In the genomic region with DNA sequence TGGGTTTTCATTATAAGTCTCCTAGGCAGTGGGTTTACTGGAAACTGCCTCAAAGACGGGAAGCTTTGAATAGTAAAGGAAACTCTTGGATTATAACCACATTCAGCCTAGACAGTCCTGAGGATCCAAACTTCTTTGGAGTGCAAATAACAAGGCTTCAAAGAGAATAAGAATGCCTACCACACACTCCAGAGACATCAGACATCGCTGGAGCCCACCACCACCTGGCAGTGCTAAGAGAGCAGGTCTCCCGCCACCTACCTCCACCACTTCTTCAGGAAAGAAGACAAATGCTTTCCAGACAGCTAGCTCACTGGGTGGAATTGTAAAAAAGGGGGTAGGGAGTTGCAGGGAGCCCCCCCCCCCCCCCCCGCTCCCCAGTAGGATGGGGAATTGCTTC, we compare ENCODE assay signal across 27 mouse cellular contexts.
A peak's percentile ranks its signal among the peaks of the same experiment; 100 is the strongest.
DNase-seq lines count a peak whose midpoint lies in the region; ATAC-seq and TF ChIP-seq lines count a peak whose summit lies in the region.
"Had no signal": no experiment of that assay in that cellular context is flagged by ENCODE, and none has a peak within 500 bp of the region (broad histone marks: within the 10 kb centered on the region; RNA-seq: fewer than 3 reads in every experiment).

No protein-coding gene starts in this region.

- no peaks in the 10 kb centered on the region for H3K36me3 ChIP-seq in heart, embryonic 11.5 days (ENCODE audit: control insufficient read depth, insufficient read depth, low read length)
- no peaks in the 10 kb centered on the region for H3K36me3 ChIP-seq in heart, adult 2 months (ENCODE audit: control insufficient read depth, insufficient read depth, low read length)
- H3K36me3 ChIP-seq in midbrain, embryonic 13.5 days, result no peaks in the 10 kb centered on the region
- H3K36me3 ChIP-seq in midbrain, embryonic 11.5 days (ENCODE audit: control insufficient read depth, insufficient read depth, low read length), result no peaks in the 10 kb centered on the region
- no peaks in the 10 kb centered on the region for H3K36me3 ChIP-seq in limb, embryonic 12.5 days
- no peaks in the 10 kb centered on the region for H3K36me3 ChIP-seq in hindbrain, embryonic 11.5 days (ENCODE audit: control insufficient read depth, insufficient read depth, low read length)
- H3K36me3 ChIP-seq: embryonic facial prominence, embryonic 12.5 days; hindbrain, embryonic 13.5 days; neural tube, embryonic 15.5 days had no signal

- TF ChIP-seq POLR2A in heart, adult 2 months (IDR thresholded peaks at IDR 0.05; ENCODE audit: insufficient read depth, low read depth, low read length), result no peak

- no peak overlapping the region for H3K4me2 ChIP-seq in heart, embryonic 11.5 days
- no peak overlapping the region for H3K4me2 ChIP-seq in midbrain, embryonic 13.5 days (replicated peaks)
- no peak overlapping the region for H3K4me2 ChIP-seq in midbrain, embryonic 11.5 days
- no peak overlapping the region for H3K4me2 ChIP-seq in limb, embryonic 12.5 days
- H3K4me2 ChIP-seq in hindbrain, embryonic 11.5 days (replicated peaks; ENCODE audit: low read depth, low read length), result no peak overlapping the region
- H3K4me2 ChIP-seq: embryonic facial prominence, embryonic 12.5 days; hindbrain, embryonic 13.5 days; neural tube, embryonic 15.5 days had no signal

- H3K27ac ChIP-seq in heart, embryonic 11.5 days (ENCODE audit: low read depth, low read length), result peak overlapping the region; percentile 57; the same call in 1 of the 2 replicates
- no peak overlapping the region for H3K27ac ChIP-seq in heart, adult 2 months
- no peak overlapping the region for H3K27ac ChIP-seq in midbrain, embryonic 13.5 days
- no peak overlapping the region for H3K27ac ChIP-seq in midbrain, embryonic 11.5 days (ENCODE audit: low read depth, low read length)
- peak overlapping the region; percentile 51 for H3K27ac ChIP-seq in limb, embryonic 12.5 days
- no peak overlapping the region for H3K27ac ChIP-seq in hindbrain, embryonic 11.5 days (ENCODE audit: low read depth, low read length)
- H3K27ac ChIP-seq: embryonic facial prominence, embryonic 12.5 days; hindbrain, embryonic 13.5 days; liver, embryonic 14.5 days; macrophage; neural tube, embryonic 15.5 days had no signal

- no peaks in the 10 kb centered on the region for H3K79me2 ChIP-seq in heart, adult 2 months (replicated peaks; ENCODE audit: control insufficient read depth, insufficient read depth, low read length)

- no peak overlapping the region for H3K4me3 ChIP-seq in heart, embryonic 11.5 days (ENCODE audit: low read depth, low read length)
- H3K4me3 ChIP-seq in heart, adult 2 months, result no peak overlapping the region
- no peak overlapping the region for H3K4me3 ChIP-seq in midbrain, embryonic 13.5 days (replicated peaks)
- H3K4me3 ChIP-seq in midbrain, embryonic 11.5 days (ENCODE audit: low read depth, low read length), result no peak overlapping the region
- H3K4me3 ChIP-seq in limb, embryonic 12.5 days (replicated peaks), result no peak overlapping the region
- H3K4me3 ChIP-seq in hindbrain, embryonic 11.5 days (ENCODE audit: low read depth, low read length), result no peak overlapping the region
- H3K4me3 ChIP-seq: embryonic facial prominence, embryonic 12.5 days; hindbrain, embryonic 13.5 days; neural tube, embryonic 15.5 days had no signal

- intact Hi-C loops in heart, adult 2 months (cut with DNase I), result no loop called here
- intact Hi-C loops in left cerebral cortex, postnatal 36 days (cut with DNase I), result no loop called here

- no peaks in the 10 kb centered on the region for H3K9me3 ChIP-seq in heart, embryonic 11.5 days (replicated peaks; ENCODE audit: control insufficient read depth, low read length)
- 0 out of 2 replicates have a peak, but pooled peaks cover 3% of the 10 kb centered on the region for H3K9me3 ChIP-seq in midbrain, embryonic 13.5 days
- H3K9me3 ChIP-seq in midbrain, embryonic 11.5 days (ENCODE audit: control insufficient read depth, low read length), result no peaks in the 10 kb centered on the region
- H3K9me3 ChIP-seq in limb, embryonic 12.5 days, result no peaks in the 10 kb centered on the region
- H3K9me3 ChIP-seq in hindbrain, embryonic 11.5 days (ENCODE audit: control insufficient read depth, low read length), result no peaks in the 10 kb centered on the region
- H3K9me3 ChIP-seq: embryonic facial prominence, embryonic 12.5 days; hindbrain, embryonic 13.5 days; neural tube, embryonic 15.5 days had no signal

- no peak for TF ChIP-seq EP300 in heart, adult 2 months (IDR thresholded peaks at IDR 0.05; ENCODE audit: insufficient read depth, low read depth, low read length)

- no peak for TF ChIP-seq CTCF in heart, adult 2 months (IDR thresholded peaks at IDR 0.05)

- no peaks in the 10 kb centered on the region for H3K27me3 ChIP-seq in heart, embryonic 11.5 days (ENCODE audit: control insufficient read depth, insufficient read depth, low read length)
- no peaks in the 10 kb centered on the region for H3K27me3 ChIP-seq in heart, adult 2 months (ENCODE audit: control insufficient read depth, insufficient read depth, low read length)
- peaks cover 51% of the 10 kb centered on the region for H3K27me3 ChIP-seq in midbrain, embryonic 13.5 days
- H3K27me3 ChIP-seq in midbrain, embryonic 11.5 days (ENCODE audit: control insufficient read depth, insufficient read depth, low read length), result peaks cover 49% of the 10 kb centered on the region
- H3K27me3 ChIP-seq in limb, embryonic 12.5 days, result peaks cover 2% of the 10 kb centered on the region; the same call in 1 of the 2 replicates
- H3K27me3 ChIP-seq in hindbrain, embryonic 11.5 days (ENCODE audit: control insufficient read depth, insufficient read depth, low read length), result no peaks in the 10 kb centered on the region
- H3K27me3 ChIP-seq: embryonic facial prominence, embryonic 12.5 days; hindbrain, embryonic 13.5 days; neural tube, embryonic 15.5 days had no signal

- DNase-seq in heart, adult 2 months, result no peak
- DNase-seq in midbrain, embryonic 11.5 days (ENCODE audit: low spot score, missing footprints), result no peak
- no peak for DNase-seq in left cerebral cortex, postnatal 36 days (ENCODE audit: low spot score in 2 of 2)
- no peak for DNase-seq in hindbrain, embryonic 11.5 days (ENCODE audit: low spot score)
- no peak for DNase-seq in thymus, postnatal 36 days
- DNase-seq: adrenal gland, postnatal 25 days; cerebellum, adult 18-20 months; cerebellum, postnatal 14 days; heart, postnatal 14 days; kidney, adult 9 months; kidney, postnatal 14 days; layer of hippocampus, adult 9-11 months; liver; lung, adult 2 months; lung, postnatal 10 days; retina, postnatal 1 day; right cerebral cortex, postnatal 14 days had no signal

- no peak for ATAC-seq in heart, embryonic 11.5 days (replicated peaks; ENCODE audit: insufficient number of reproducible peaks, low FRiP score, low TSS enrichment)
- ATAC-seq in midbrain, embryonic 13.5 days, result peak; percentile 56; the same call in 1 of the 2 replicates
- no peak for ATAC-seq in midbrain, embryonic 11.5 days (ENCODE audit: low FRiP score)
- ATAC-seq in limb, embryonic 12.5 days (ENCODE audit: insufficient number of reproducible peaks, insufficient read depth, low FRiP score, low TSS enrichment, low read depth), result no peak
- ATAC-seq in hindbrain, embryonic 11.5 days (ENCODE audit: low FRiP score), result no peak
- ATAC-seq: forebrain, embryonic 14.5 days; intestine, postnatal 0 days had no signal

- H3K9ac ChIP-seq in heart, embryonic 11.5 days (ENCODE audit: low read depth, low read length), result no peak overlapping the region
- no peak overlapping the region for H3K9ac ChIP-seq in heart, adult 2 months (ENCODE audit: low read depth, low read length)
- H3K9ac ChIP-seq in midbrain, embryonic 13.5 days (replicated peaks), result no peak overlapping the region
- H3K9ac ChIP-seq in midbrain, embryonic 11.5 days (ENCODE audit: low read length), result no peak overlapping the region
- H3K9ac ChIP-seq in limb, embryonic 12.5 days (replicated peaks), result no peak overlapping the region
- H3K9ac ChIP-seq in hindbrain, embryonic 11.5 days (ENCODE audit: low read depth, low read length), result no peak overlapping the region
- H3K9ac ChIP-seq: embryonic facial prominence, embryonic 12.5 days; hindbrain, embryonic 13.5 days; liver, embryonic 14.5 days; neural tube, embryonic 15.5 days had no signal

- no peaks in the 10 kb centered on the region for H3K4me1 ChIP-seq in heart, embryonic 11.5 days (ENCODE audit: control insufficient read depth, insufficient read depth, low read length)
- H3K4me1 ChIP-seq in heart, adult 2 months (ENCODE audit: control insufficient read depth, insufficient read depth, low read length), result no peaks in the 10 kb centered on the region
- peaks cover 26% of the 10 kb centered on the region for H3K4me1 ChIP-seq in midbrain, embryonic 13.5 days (replicated peaks)
- peaks cover 18% of the 10 kb centered on the region for H3K4me1 ChIP-seq in midbrain, embryonic 11.5 days (ENCODE audit: control insufficient read depth, insufficient read depth, low read length)
- peaks cover 25% of the 10 kb centered on the region for H3K4me1 ChIP-seq in limb, embryonic 12.5 days (replicated peaks)
- no peaks in the 10 kb centered on the region for H3K4me1 ChIP-seq in hindbrain, embryonic 11.5 days (replicated peaks; ENCODE audit: control insufficient read depth, insufficient read depth, low read length)
- H3K4me1 ChIP-seq: hindbrain, embryonic 13.5 days; neural tube, embryonic 15.5 days had no signal

- WGBS in heart, embryonic 11.5 days (ENCODE audit: insufficient replicate concordance), result 53% methylated on average over 4 of the region's 4 CpGs
- WGBS in heart, adult 2 months, result 77% methylated on average over 4 of the region's 4 CpGs
- WGBS in midbrain, embryonic 13.5 days, result 30% methylated on average over 4 of the region's 4 CpGs
- 29% methylated on average over 4 of the region's 4 CpGs for WGBS in midbrain, embryonic 11.5 days
- 37% methylated on average over 4 of the region's 4 CpGs for WGBS in limb, embryonic 12.5 days
- WGBS in hindbrain, embryonic 11.5 days, result 43% methylated on average over 4 of the region's 4 CpGs

Comparison
In these comparisons a context has a peak if more than half of its experiments do, and no peak if none do; other contexts are left out.
1. H3K27ac ChIP-seq: peak in heart, embryonic 11.5 days (single experiment) and limb, embryonic 12.5 days (single experiment); none in heart, adult 2 months (single experiment), midbrain, embryonic 13.5 days (single experiment), midbrain, embryonic 11.5 days (single experiment) and hindbrain, embryonic 11.5 days (single experiment).